In the genomic region with DNA sequence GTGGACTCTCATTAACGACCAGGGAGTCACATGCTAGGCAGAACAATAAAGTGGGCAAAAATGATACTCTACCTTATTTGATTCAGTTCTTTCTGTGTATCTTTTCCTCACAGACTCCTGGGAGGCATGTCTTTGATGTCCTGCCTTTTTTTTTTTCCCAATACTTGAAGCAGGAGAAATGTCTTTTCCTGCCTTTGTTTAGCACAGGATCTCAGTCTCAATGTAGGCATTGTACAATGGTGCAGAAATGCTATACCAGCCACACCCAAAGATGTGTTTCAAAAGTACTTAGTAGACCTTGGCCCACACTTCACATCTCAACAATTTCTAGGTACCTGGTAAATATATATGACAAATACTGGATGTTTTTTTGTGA, we compare ENCODE assay signal across 29 mouse cellular contexts. TPM values are rescaled to one million over a fixed set of nuclear protein-coding genes. Genes with fewer than 3 reads are reported as not detected.
A peak's percentile ranks its signal among the peaks of the same experiment; 100 is the strongest.
DNase-seq lines count a peak whose midpoint lies in the region; ATAC-seq and TF ChIP-seq lines count a peak whose summit lies in the region.
"Had no signal": no experiment of that assay in that cellular context is flagged by ENCODE, and none has a peak within 500 bp of the region (broad histone marks: within the 10 kb centered on the region; RNA-seq: fewer than 3 reads in every experiment).

No protein-coding gene starts in this region.

- H3K4me3 ChIP-seq in heart, embryonic 13.5 days, result no peak overlapping the region
- no peak overlapping the region for H3K4me3 ChIP-seq in kidney, embryonic 14.5 days (ENCODE audit: low read length)
- H3K4me3 ChIP-seq in lung, embryonic 15.5 days, result no peak overlapping the region
- no peak overlapping the region for H3K4me3 ChIP-seq in small intestine, adult 2 months (ENCODE audit: low read depth, low read length)
- H3K4me3 ChIP-seq: left cerebral cortex, adult 2 months; liver, embryonic 15.5 days had no signal

- TF ChIP-seq POLR2A in small intestine, adult 2 months (IDR thresholded peaks at IDR 0.05; ENCODE audit: low read depth, low read length), result no peak

- peaks cover 7% of the 10 kb centered on the region; the same call in 1 of the 2 replicates for H3K36me3 ChIP-seq in heart, embryonic 13.5 days
- no peaks in the 10 kb centered on the region for H3K36me3 ChIP-seq in kidney, embryonic 14.5 days (ENCODE audit: control insufficient read depth, insufficient read depth, low read length)
- no peaks in the 10 kb centered on the region for H3K36me3 ChIP-seq in lung, embryonic 15.5 days
- H3K36me3 ChIP-seq in small intestine, adult 2 months (ENCODE audit: control insufficient read depth, insufficient read depth, low read length), result no peaks in the 10 kb centered on the region
- H3K36me3 ChIP-seq: liver, embryonic 15.5 days had no signal

- no peak overlapping the region for H3K9ac ChIP-seq in heart, embryonic 13.5 days
- no peak overlapping the region for H3K9ac ChIP-seq in kidney, embryonic 14.5 days (ENCODE audit: low read depth, low read length)
- no peak overlapping the region for H3K9ac ChIP-seq in lung, embryonic 15.5 days
- H3K9ac ChIP-seq: hindbrain, embryonic 14.5 days; liver, embryonic 15.5 days had no signal

- H3K27me3 ChIP-seq in heart, embryonic 13.5 days (replicated peaks), result no peaks in the 10 kb centered on the region
- H3K27me3 ChIP-seq in kidney, embryonic 14.5 days (ENCODE audit: control insufficient read depth, insufficient read depth, low read length), result no peaks in the 10 kb centered on the region
- H3K27me3 ChIP-seq in lung, embryonic 15.5 days, result no peaks in the 10 kb centered on the region
- H3K27me3 ChIP-seq in small intestine, adult 2 months (ENCODE audit: control insufficient read depth, insufficient read depth, low read length), result no peaks in the 10 kb centered on the region
- H3K27me3 ChIP-seq: liver, embryonic 15.5 days had no signal

- 0 out of 2 replicates have a peak, but pooled peaks cover 5% of the 10 kb centered on the region for H3K9me3 ChIP-seq in heart, embryonic 13.5 days
- no peaks in the 10 kb centered on the region for H3K9me3 ChIP-seq in kidney, embryonic 14.5 days (ENCODE audit: control insufficient read depth, low read length)
- no peaks in the 10 kb centered on the region for H3K9me3 ChIP-seq in lung, embryonic 15.5 days
- H3K9me3 ChIP-seq: liver, embryonic 15.5 days had no signal

- H3K27ac ChIP-seq in heart, embryonic 13.5 days (replicated peaks), result peak overlapping the region; percentile 29; the same call in 1 of the 2 replicates
- peak overlapping the region; percentile 31; the same call in 1 of the 2 replicates for H3K27ac ChIP-seq in kidney, embryonic 14.5 days (ENCODE audit: low read depth, low read length)
- peak overlapping the region; percentile 34 for H3K27ac ChIP-seq in lung, embryonic 15.5 days
- H3K27ac ChIP-seq in small intestine, adult 2 months (ENCODE audit: insufficient read depth, low read depth, low read length), result 0 out of 2 replicates have a peak overlapping the region, but pooled peaks have one; percentile 17
- H3K27ac ChIP-seq: hindbrain, embryonic 14.5 days; left cerebral cortex, adult 2 months; liver, embryonic 15.5 days; stomach, postnatal 0 days had no signal

- WGBS in heart, embryonic 13.5 days, result 36% methylated on average over 1 of the region's 1 CpGs
- WGBS in kidney, embryonic 14.5 days, result 71% methylated on average over 1 of the region's 1 CpGs
- 27% methylated on average over 1 of the region's 1 CpGs for WGBS in lung, embryonic 15.5 days
- 16% methylated on average over 1 of the region's 1 CpGs for WGBS in small intestine, adult 2 months

- DNase-seq in heart, postnatal 4 days, result no peak
- DNase-seq in kidney, adult 11 months, result no peak
- no peak for DNase-seq in lung, postnatal 10 days
- DNase-seq: adrenal gland, adult 2 months; cerebellum, adult 18-20 months; cerebellum, postnatal 14 days; right cerebral cortex, adult 18-20 months; right cerebral cortex, postnatal 4 days; thymus, adult 2 months; thymus, postnatal 4 days had no signal

- no peak for TF ChIP-seq CTCF in small intestine, adult 2 months (IDR thresholded peaks at IDR 0.05; ENCODE audit: extremely low read depth, insufficient read length, insufficient replicate concordance, low read depth, low read length)

- ATAC-seq in heart, embryonic 13.5 days (ENCODE audit: extremely low read depth, insufficient number of reproducible peaks, low FRiP score, low TSS enrichment), result no peak
- ATAC-seq in kidney, embryonic 14.5 days (ENCODE audit: low FRiP score, low TSS enrichment), result no peak
- ATAC-seq in lung, embryonic 15.5 days (ENCODE audit: borderline replicate concordance, extremely low read depth, low FRiP score, low TSS enrichment), result no peak

- no peak overlapping the region for H3K4me2 ChIP-seq in heart, embryonic 13.5 days
- no peak overlapping the region for H3K4me2 ChIP-seq in kidney, embryonic 14.5 days (replicated peaks; ENCODE audit: low read depth, low read length)
- no peak overlapping the region for H3K4me2 ChIP-seq in lung, embryonic 15.5 days
- H3K4me2 ChIP-seq: hindbrain, embryonic 14.5 days; liver, embryonic 15.5 days; midbrain, embryonic 11.5 days had no signal

- 0 out of 2 replicates have a peak, but pooled peaks cover 2% of the 10 kb centered on the region for H3K4me1 ChIP-seq in heart, embryonic 13.5 days
- H3K4me1 ChIP-seq in kidney, embryonic 14.5 days (ENCODE audit: control insufficient read depth, insufficient read depth, low read length), result no peaks in the 10 kb centered on the region
- H3K4me1 ChIP-seq in lung, embryonic 15.5 days, result peaks cover 3% of the 10 kb centered on the region; the same call in 1 of the 2 replicates
- H3K4me1 ChIP-seq in small intestine, adult 2 months (ENCODE audit: control insufficient read depth, insufficient read depth, insufficient read length, low read length), result no peaks in the 10 kb centered on the region; the same call in 1 of the 2 replicates
- H3K4me1 ChIP-seq: liver, embryonic 15.5 days had no signal

RNA-seq across cellular contexts. Expression of a gene that starts 10.5 kb away (rescaled TPM):
- 33.4 TPM in 2 replicates for polyA plus RNA-seq in heart, embryonic 13.5 days (2015; fragmentation: Nextera tagmentation; extraction: Ambion mirVana)
- total RNA-seq in heart, postnatal 4 days (2021), result 10 to 100 TPM; 62.2 to 64.7 TPM
- polyA plus RNA-seq in kidney, embryonic 14.5 days (2014; fragmentation: Nextera tagmentation; extraction: Ambion mirVana), result 42.7 and 49.9 TPM in 2 replicates
- 41.3 and 48.5 TPM in 2 replicates for polyA plus RNA-seq in lung, embryonic 15.5 days (2015; fragmentation: Nextera tagmentation; extraction: Ambion mirVana)
- 2.0 and 5.0 TPM in 2 replicates for polyA plus RNA-seq in small intestine, adult 2 months (2012; rRNA removed)
- total RNA-seq: MEL had no signal

RNA-seq across cellular contexts. Expression of a gene that starts 13.2 kb away (rescaled TPM):
- 18.4 and 19.1 TPM in 2 replicates for polyA plus RNA-seq in heart, embryonic 13.5 days (2015; fragmentation: Nextera tagmentation; extraction: Ambion mirVana)
- 10 to 100 TPM; 41.2 to 50.1 TPM for total RNA-seq in heart, postnatal 4 days (2021)
- polyA plus RNA-seq in kidney, embryonic 14.5 days (2014; fragmentation: Nextera tagmentation; extraction: Ambion mirVana), result 51.3 and 54.1 TPM in 2 replicates
- polyA plus RNA-seq in lung, embryonic 15.5 days (2015; fragmentation: Nextera tagmentation; extraction: Ambion mirVana), result 45.0 and 46.6 TPM in 2 replicates
- 4.3 and 9.3 TPM in 2 replicates for polyA plus RNA-seq in small intestine, adult 2 months (2012; rRNA removed)

RNA-seq across cellular contexts. Expression of a gene that starts 20.9 kb away (rescaled TPM):
- 3.7 and 5.0 TPM in 2 replicates for polyA plus RNA-seq in heart, embryonic 13.5 days (2015; fragmentation: Nextera tagmentation; extraction: Ambion mirVana)
- 1 to 10 TPM; 7.1 to 7.2 TPM for total RNA-seq in heart, postnatal 4 days (2021)
- 3.2 and 4.8 TPM in 2 replicates for polyA plus RNA-seq in kidney, embryonic 14.5 days (2014; fragmentation: Nextera tagmentation; extraction: Ambion mirVana)
- polyA plus RNA-seq in lung, embryonic 15.5 days (2015; fragmentation: Nextera tagmentation; extraction: Ambion mirVana), result 3.4 and 4.2 TPM in 2 replicates
- not detected in 2 replicates for polyA plus RNA-seq in small intestine, adult 2 months (2012; rRNA removed)
- total RNA-seq: layer of hippocampus, postnatal 10 days; left cerebral cortex, postnatal 36 days; MEL; midbrain, postnatal 0 days had no signal
- polyA plus RNA-seq: adrenal gland, adult 2 months; embryonic facial prominence, embryonic 11.5 days; liver, embryonic 15.5 days; midbrain, postnatal 0 days; neural tube, embryonic 14.5 days had no signal

RNA-seq across cellular contexts. Expression of a gene that starts 20.9 kb away (rescaled TPM):
- not detected in 2 replicates for polyA plus RNA-seq in heart, embryonic 13.5 days (2015; fragmentation: Nextera tagmentation; extraction: Ambion mirVana)
- total RNA-seq in heart, postnatal 4 days (2021), result not detected
- not detected in 2 replicates for polyA plus RNA-seq in kidney, embryonic 14.5 days (2014; fragmentation: Nextera tagmentation; extraction: Ambion mirVana)
- 0.29 TPM in 1 of 2 replicates, not detected in the other for polyA plus RNA-seq in lung, embryonic 15.5 days (2015; fragmentation: Nextera tagmentation; extraction: Ambion mirVana)
- 1.5 and 2.5 TPM in 2 replicates for polyA plus RNA-seq in small intestine, adult 2 months (2012; rRNA removed)
- total RNA-seq: adrenal gland, postnatal 4 days; gastrocnemius, postnatal 4 days; layer of hippocampus, postnatal 10 days; left cerebral cortex, adult 2 months; left cerebral cortex, postnatal 36 days; MEL; midbrain, postnatal 0 days had no signal
- polyA plus RNA-seq: adrenal gland, adult 2 months; embryonic facial prominence, embryonic 11.5 days; forebrain, embryonic 11.5 days; hindbrain, embryonic 14.5 days; limb, embryonic 14.5 days; midbrain, embryonic 11.5 days; midbrain, postnatal 0 days; neural tube, embryonic 14.5 days; stomach, postnatal 0 days had no signal

RNA-seq across cellular contexts. Expression of a gene that starts 21.6 kb away (rescaled TPM):
- polyA plus RNA-seq in heart, embryonic 13.5 days (2015; fragmentation: Nextera tagmentation; extraction: Ambion mirVana), result 7.5 and 8.7 TPM in 2 replicates
- total RNA-seq in heart, postnatal 4 days (2021), result 1 to 10 TPM; 6.7 to 7.0 TPM
- polyA plus RNA-seq in kidney, embryonic 14.5 days (2014; fragmentation: Nextera tagmentation; extraction: Ambion mirVana), result 9.9 and 13.4 TPM in 2 replicates
- 16.1 and 16.2 TPM in 2 replicates for polyA plus RNA-seq in lung, embryonic 15.5 days (2015; fragmentation: Nextera tagmentation; extraction: Ambion mirVana)
- polyA plus RNA-seq in small intestine, adult 2 months (2012; rRNA removed), result 0.27 and 0.62 TPM in 2 replicates
